In the genomic region with DNA sequence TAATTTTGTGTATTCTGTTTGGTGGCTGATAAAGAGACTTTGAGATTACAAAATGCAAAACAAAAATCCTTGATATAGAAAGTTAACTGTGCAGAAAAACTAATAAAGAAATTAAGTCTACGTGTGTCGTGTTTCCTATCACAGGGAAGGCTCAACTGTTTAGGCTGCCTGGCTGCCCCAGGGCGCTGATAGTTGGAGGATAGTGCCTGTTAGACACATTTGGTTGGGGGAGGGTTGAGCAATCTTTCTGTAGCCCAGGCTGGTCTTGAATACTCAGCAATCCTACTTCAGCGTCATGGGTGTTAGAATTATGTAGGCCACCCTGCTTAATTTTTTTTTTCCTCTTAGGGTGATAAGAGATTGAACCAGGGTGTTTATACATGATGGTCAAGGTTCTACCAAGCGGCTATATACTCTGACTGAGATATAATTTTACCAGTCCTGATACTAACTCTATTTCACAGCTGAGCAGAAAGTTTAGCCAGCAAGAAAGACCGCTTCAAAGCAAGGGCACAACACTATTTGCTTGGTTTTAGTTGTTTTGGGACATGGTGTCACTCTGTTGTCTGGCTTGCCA, we compare ENCODE assay signal across 8 mouse cellular contexts. TPM values are rescaled to one million over a fixed set of nuclear protein-coding genes. Genes with fewer than 3 reads are reported as not detected.
DNase-seq lines count a peak whose midpoint lies in the region; ATAC-seq and TF ChIP-seq lines count a peak whose summit lies in the region.

No protein-coding gene starts in this region.

- peak overlapping the region; percentile 62; the same call in 1 of the 2 replicates for H3K27ac ChIP-seq in liver, embryonic 11.5 days (ENCODE audit: low read depth, low read length)
- H3K27ac ChIP-seq in stomach, postnatal 0 days (replicated peaks): no peak overlapping the region

- ATAC-seq in liver, embryonic 11.5 days (replicated peaks; ENCODE audit: low FRiP score): no peak
- no peak for ATAC-seq in stomach, postnatal 0 days (ENCODE audit: low FRiP score, low TSS enrichment)

- WGBS in liver, embryonic 11.5 days: 63% methylated on average over 6 of the region's 6 CpGs
- 79% methylated on average over 6 of the region's 6 CpGs for WGBS in stomach, postnatal 0 days

- peaks cover 16% of the 10 kb centered on the region for H3K36me3 ChIP-seq in liver, embryonic 11.5 days (ENCODE audit: control insufficient read depth, insufficient read depth, low read length)
- peaks cover 6% of the 10 kb centered on the region; the same call in 1 of the 2 replicates for H3K36me3 ChIP-seq in stomach, postnatal 0 days (ENCODE audit: control insufficient read depth, insufficient read depth, low read length)

- H3K27me3 ChIP-seq in liver, embryonic 11.5 days (replicated peaks; ENCODE audit: control insufficient read depth, insufficient read depth, low read length): no peaks in the 10 kb centered on the region
- no peaks in the 10 kb centered on the region for H3K27me3 ChIP-seq in stomach, postnatal 0 days (ENCODE audit: control insufficient read depth, insufficient read depth, low read length)

- no peak for TF ChIP-seq CTCF in stomach, postnatal 0 days (IDR thresholded peaks at IDR 0.05; ENCODE audit: low read depth)

- peak overlapping the region; percentile 92 for H3K4me2 ChIP-seq in liver, embryonic 11.5 days
- peak overlapping the region; percentile 93 for H3K4me2 ChIP-seq in stomach, postnatal 0 days (replicated peaks; ENCODE audit: low read depth)

- no peak for TF ChIP-seq EP300 in stomach, postnatal 0 days (optimal IDR thresholded peaks at IDR 0.05)

- DNase-seq in cerebellum, adult 9-11 months: peak; percentile 22
- no peak for DNase-seq in cerebellum, postnatal 14 days
- DNase-seq in right cerebral cortex, postnatal 14 days: peak; percentile 19
- no peak for DNase-seq in right cerebral cortex, postnatal 25 days
- DNase-seq in liver, embryonic 11.5 days (ENCODE audit: low spot score): no peak
- DNase-seq in stomach, postnatal 0 days (ENCODE audit: low spot score): peak; percentile 8
- DNase-seq in cerebellum, postnatal 36 days: no peak
- no peak for DNase-seq in embryo, embryonic 11 days

- H3K4me1 ChIP-seq in liver, embryonic 11.5 days (replicated peaks; ENCODE audit: control insufficient read depth, insufficient read depth, low read length): peaks cover 28% of the 10 kb centered on the region
- H3K4me1 ChIP-seq in stomach, postnatal 0 days (replicated peaks; ENCODE audit: control insufficient read depth, insufficient read depth): 0 out of 2 replicates have a peak, but pooled peaks cover 3% of the 10 kb centered on the region

- peak overlapping the region; percentile 84 for H3K4me3 ChIP-seq in liver, embryonic 11.5 days (ENCODE audit: low read depth, low read length)
- H3K4me3 ChIP-seq in stomach, postnatal 0 days (ENCODE audit: low read depth, low read length): no peak overlapping the region

- H3K9ac ChIP-seq in liver, embryonic 11.5 days (ENCODE audit: low read depth, low read length): peak overlapping the region; percentile 81
- no peak overlapping the region for H3K9ac ChIP-seq in stomach, postnatal 0 days (ENCODE audit: low read length)

- no peaks in the 10 kb centered on the region for H3K9me3 ChIP-seq in liver, embryonic 11.5 days (ENCODE audit: control insufficient read depth, low read length)
- H3K9me3 ChIP-seq in stomach, postnatal 0 days (ENCODE audit: control insufficient read depth, low read length): no peaks in the 10 kb centered on the region

RNA-seq across cellular contexts. Expression of a gene that starts 0.8 kb away (rescaled TPM):
- polyA plus RNA-seq in liver, embryonic 11.5 days (2014; fragmentation: Nextera tagmentation; extraction: Ambion mirVana): 34.1 and 36.0 TPM in 2 replicates
- 19.9 and 23.7 TPM in 2 replicates for polyA plus RNA-seq in stomach, postnatal 0 days (2015; fragmentation: Nextera tagmentation; extraction: Ambion mirVana)

RNA-seq across cellular contexts. Expression of a gene that starts 38.1 kb away (rescaled TPM):
- polyA plus RNA-seq in liver, embryonic 11.5 days (2014; fragmentation: Nextera tagmentation; extraction: Ambion mirVana): 3.8 and 4.7 TPM in 2 replicates
- 17.1 and 17.9 TPM in 2 replicates for polyA plus RNA-seq in stomach, postnatal 0 days (2015; fragmentation: Nextera tagmentation; extraction: Ambion mirVana)

Comparison
In these comparisons a context has a peak if more than half of its experiments do, and no peak if none do; other contexts are left out.
1. DNase-seq: peak in cerebellum, adult 9-11 months (single experiment), right cerebral cortex, postnatal 14 days (single experiment) and stomach, postnatal 0 days (single experiment); none in cerebellum, postnatal 14 days (0 of 2), right cerebral cortex, postnatal 25 days (single experiment), liver, embryonic 11.5 days (single experiment), cerebellum, postnatal 36 days (0 of 2) and embryo, embryonic 11 days (single experiment).